Mouse (Mus musculus) limb, embryonic 10.5 days (tissue): ENCODE results near the gene Rnase9. TPM values are rescaled to one million over a fixed set of nuclear protein-coding genes. Genes with fewer than 3 reads are reported as not detected.
"Not testable (repeated sequence)": the region's sequence is repeated elsewhere in the genome, so short reads cannot be mapped to it uniquely, and the experiment has no call there.

Source experiments
- DNase-seq: peaks from one replicate; pipeline ENCODE4 v3.0.0-alpha.2; 2017; ENCODE audit warnings: low spot score
- H3K27ac ChIP-seq: fragments of 300-500 bp; sonication (generic); 2 replicates; pipeline ENCODE4 v1.5.1; 2016; ENCODE audit warnings: mild to moderate bottlenecking
- H3K27me3 ChIP-seq: fragments of 300-500 bp; sonication (generic); 2 replicates; pipeline ENCODE4 v1.6.1; 2016; ENCODE audit warnings: low read depth, mild to moderate bottlenecking; ENCODE audit not compliant: poor library complexity, severe bottlenecking
- H3K36me3 ChIP-seq: fragments of 300-500 bp; sonication (generic); 2 replicates; pipeline ENCODE4 v1.6.1; 2016; ENCODE audit warnings: mild to moderate bottlenecking, moderate library complexity
- H3K4me1 ChIP-seq: fragments of 300-500 bp; sonication (generic); 2 replicates; pipeline ENCODE4 v1.6.1; 2016
- H3K4me3 ChIP-seq: fragments of 300-500 bp; sonication (generic); 2 replicates; pipeline ENCODE4 v1.5.1; 2016; ENCODE audit warnings: mild to moderate bottlenecking, moderate library complexity
- H3K9me3 ChIP-seq: fragments of 300-500 bp; sonication (generic); replicated peaks from 2 replicates; pipeline ENCODE4 v1.6.1; 2016; ENCODE audit warnings: mild to moderate bottlenecking
- WGBS: fragments of 180-500 bp; shearing (Covaris S2); methylation state at CpG from one replicate; pipeline ENCODE4 v1.1.7; 2016; 5-methylcytosine and 5-hydroxymethylcytosine counted together
- polyA plus RNA-seq: library from polyadenylated mRNA; unstranded; fragments of >200 nt; fragmentation: Nextera tagmentation; extraction: Ambion mirVana; gene quantifications from 2 replicates; pipeline ENCODE4 v1.2.1, GENCODE M21; 2016

The Rnase9 gene
- polyA plus RNA-seq, 1 experiment from 2014 or later, result not detected

- H3K4me3 ChIP-seq, result no peak overlapping the region
- no peaks in the 10 kb centered on the region for H3K9me3 ChIP-seq
- H3K4me1 ChIP-seq, result no peaks in the 10 kb centered on the region
- H3K27me3 ChIP-seq, result no peaks in the 10 kb centered on the region
- WGBS, result 59% methylated on average over 3 of the region's 3 CpGs
- no peaks in the 10 kb centered on the region for H3K36me3 ChIP-seq
- H3K27ac ChIP-seq, result no peak overlapping the region
- no peak for DNase-seq
Observed at GRCm38 (mm10) chr14:51027387-51028155, 14.1 kb downstream of the Rnase9 start.

DNA sequence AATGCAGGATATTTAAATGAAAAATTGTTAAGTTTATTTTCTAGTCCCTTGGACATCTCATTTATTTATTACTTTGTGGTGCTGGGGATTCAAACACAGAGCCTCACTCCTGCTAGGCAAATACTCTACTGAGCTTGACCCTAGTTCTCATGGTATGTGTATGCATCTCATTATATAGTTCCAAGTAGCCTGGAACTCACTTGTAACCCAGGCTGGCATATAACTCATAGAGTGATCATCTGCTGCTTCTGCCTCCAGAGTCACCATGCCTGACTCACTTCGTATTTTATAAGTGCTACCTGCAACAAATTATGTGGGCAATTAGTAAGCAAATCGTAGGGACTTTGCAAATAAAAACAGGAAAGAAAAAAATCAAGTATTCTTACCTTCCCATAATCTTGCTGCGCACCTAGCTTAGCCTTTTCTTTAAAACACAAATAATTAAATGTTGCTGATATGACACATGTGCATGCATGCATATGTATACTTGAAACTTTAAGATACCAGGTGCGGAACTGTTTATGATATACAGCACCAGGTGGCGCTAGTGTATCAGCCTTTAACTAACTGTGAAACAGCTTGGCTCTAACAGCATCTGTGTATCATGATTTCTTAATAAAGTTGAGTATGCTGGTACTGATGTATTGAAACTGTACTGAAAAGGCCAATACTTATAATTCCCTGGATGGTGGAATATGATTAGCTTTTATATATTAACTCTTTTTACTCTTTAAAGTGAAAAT is 15.1 kb downstream of the Rnase9 start:
- H3K27ac ChIP-seq, result no peak overlapping the region
- no peaks in the 10 kb centered on the region for H3K4me1 ChIP-seq
- 38% methylated on average over 5 of the region's 5 CpGs for WGBS
- no peak overlapping the region for H3K4me3 ChIP-seq
- H3K9me3 ChIP-seq, result no peaks in the 10 kb centered on the region
- no peaks in the 10 kb centered on the region for H3K27me3 ChIP-seq
- peak; percentile 56 for DNase-seq
- no peaks in the 10 kb centered on the region for H3K36me3 ChIP-seq

DNA sequence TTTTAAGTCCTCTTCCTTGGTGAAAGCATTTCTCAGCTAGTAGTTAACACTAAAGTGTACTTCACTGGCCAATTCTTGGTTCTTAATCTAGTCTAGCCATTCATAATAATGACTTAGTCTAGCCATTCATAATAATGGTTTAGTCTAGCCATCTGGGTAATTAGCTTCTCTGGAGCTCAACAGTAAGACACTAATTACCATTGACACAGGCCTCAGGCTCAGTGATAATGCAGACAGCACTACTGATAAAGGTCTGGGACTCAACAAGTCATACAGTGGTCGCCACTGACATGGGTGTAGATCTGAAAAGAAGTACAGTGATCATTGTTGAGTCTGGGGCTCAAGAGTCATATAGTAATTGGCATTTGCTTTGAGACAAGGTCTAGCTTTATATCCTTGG is 16.8 kb downstream of the Rnase9 start:
- DNase-seq, result no peak
- H3K4me1 ChIP-seq, result no peaks in the 10 kb centered on the region
- no peaks in the 10 kb centered on the region for H3K27me3 ChIP-seq
- H3K27ac ChIP-seq, result no peak overlapping the region
- H3K36me3 ChIP-seq, result no peaks in the 10 kb centered on the region
- H3K4me3 ChIP-seq, result no peak overlapping the region
- 87% methylated on average over 1 of the region's 1 CpGs for WGBS
- no peaks in the 10 kb centered on the region for H3K9me3 ChIP-seq

- WGBS, result 85% methylated on average over 4 of the region's 4 CpGs
- H3K4me1 ChIP-seq, result no peaks in the 10 kb centered on the region
Observed at GRCm38 (mm10) chr14:51023457-51023856, 18.2 kb downstream of the Rnase9 start.

GRCm38 (mm10) chr14:51017256-51017655 is 24.4 kb downstream of the Rnase9 start:
- DNase-seq, result no peak

More at GRCm38 (mm10) chr14:51023457-51023856, 18.2 kb downstream of the Rnase9 start:
- Histone ChIP-seq H3K4me3 (no peak overlapping the region), H3K9me3 (no peaks in the 10 kb centered on the region), H3K27me3 (no peaks in the 10 kb centered on the region), H3K36me3 (no peaks in the 10 kb centered on the region), H3K27ac (no peak overlapping the region)
- no peak for DNase-seq

GRCm38 (mm10) chr14:51015780-51016179 is 25.9 kb downstream of the Rnase9 start:
- no peaks in the 10 kb centered on the region for H3K9me3 ChIP-seq
- no peaks in the 10 kb centered on the region for H3K4me1 ChIP-seq
- H3K27me3 ChIP-seq, result no peaks in the 10 kb centered on the region
- no peak overlapping the region for H3K4me3 ChIP-seq
- no peak for DNase-seq
- no peak overlapping the region for H3K27ac ChIP-seq
- H3K36me3 ChIP-seq, result no peaks in the 10 kb centered on the region

More at GRCm38 (mm10) chr14:51017256-51017655, 24.4 kb downstream of the Rnase9 start:
- no peak overlapping the region for H3K27ac ChIP-seq
- H3K9me3 ChIP-seq, result no peaks in the 10 kb centered on the region
- no peaks in the 10 kb centered on the region for H3K27me3 ChIP-seq
- no peak overlapping the region for H3K4me3 ChIP-seq
- no peaks in the 10 kb centered on the region for H3K4me1 ChIP-seq
- no peaks in the 10 kb centered on the region for H3K36me3 ChIP-seq
- WGBS, result 77% methylated on average over 3 of the region's 3 CpGs

GRCm38 (mm10) chr14:51014724-51015123 is 26.9 kb downstream of the Rnase9 start:
- not testable (repeated sequence) for H3K9me3 ChIP-seq, DNase-seq, H3K36me3 ChIP-seq, H3K27me3 ChIP-seq, H3K4me3 ChIP-seq, H3K27ac ChIP-seq, H3K4me1 ChIP-seq
- WGBS, result 85% methylated on average over 3 of the region's 3 CpGs

DNA sequence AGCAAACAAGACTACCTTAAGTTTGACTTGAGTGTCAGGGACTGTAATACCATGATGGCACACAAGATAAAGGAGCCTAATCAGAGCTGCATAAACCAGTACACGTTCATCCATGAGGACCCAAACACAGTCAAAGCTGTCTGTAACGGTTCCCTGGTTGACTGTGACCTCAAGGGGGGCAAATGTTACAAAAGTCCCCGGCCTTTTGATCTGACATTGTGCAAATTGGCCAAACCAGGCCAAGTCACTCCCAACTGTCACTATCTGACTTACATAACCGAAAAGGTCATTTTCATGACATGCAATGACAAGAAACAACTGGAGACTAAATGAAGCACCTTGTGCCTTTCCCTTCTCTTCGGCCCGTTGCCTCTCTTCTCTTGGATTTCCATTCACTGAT is 32.1 kb downstream of the Rnase9 start:
- 85% methylated on average over 6 of the region's 6 CpGs for WGBS
- Histone ChIP-seq H3K4me1 (no peaks in the 10 kb centered on the region), H3K4me3 (no peak overlapping the region), H3K9me3 (no peaks in the 10 kb centered on the region), H3K27ac (no peak overlapping the region), H3K36me3 (no peaks in the 10 kb centered on the region), H3K27me3 (no peaks in the 10 kb centered on the region)
- no peak for DNase-seq

DNA sequence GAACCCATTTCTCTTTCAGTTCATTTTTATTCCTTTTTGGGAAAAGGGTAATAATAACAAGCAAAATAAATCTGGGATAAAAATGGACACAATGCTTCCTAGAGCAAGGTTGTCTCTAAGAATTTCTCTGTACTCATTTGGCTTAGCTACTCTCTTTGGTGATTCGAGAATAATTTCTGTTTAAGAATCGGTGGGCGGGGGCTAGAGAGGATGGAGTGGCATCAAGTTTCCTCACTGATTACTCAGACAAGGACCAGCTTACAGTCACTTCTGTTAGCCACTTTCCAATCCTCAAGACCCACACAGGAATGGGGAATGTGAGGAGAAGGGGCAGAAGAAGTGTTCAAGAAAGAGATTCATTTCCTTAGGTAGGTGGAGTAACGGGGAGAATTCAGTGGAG is 32.9 kb downstream of the Rnase9 start:
- Histone ChIP-seq H3K4me1 (no peaks in the 10 kb centered on the region), H3K36me3 (no peaks in the 10 kb centered on the region), H3K27me3 (no peaks in the 10 kb centered on the region), H3K4me3 (no peak overlapping the region), H3K9me3 (no peaks in the 10 kb centered on the region), H3K27ac (no peak overlapping the region)
- DNase-seq, result no peak
- WGBS, result 88% methylated on average over 4 of the region's 4 CpGs

DNA sequence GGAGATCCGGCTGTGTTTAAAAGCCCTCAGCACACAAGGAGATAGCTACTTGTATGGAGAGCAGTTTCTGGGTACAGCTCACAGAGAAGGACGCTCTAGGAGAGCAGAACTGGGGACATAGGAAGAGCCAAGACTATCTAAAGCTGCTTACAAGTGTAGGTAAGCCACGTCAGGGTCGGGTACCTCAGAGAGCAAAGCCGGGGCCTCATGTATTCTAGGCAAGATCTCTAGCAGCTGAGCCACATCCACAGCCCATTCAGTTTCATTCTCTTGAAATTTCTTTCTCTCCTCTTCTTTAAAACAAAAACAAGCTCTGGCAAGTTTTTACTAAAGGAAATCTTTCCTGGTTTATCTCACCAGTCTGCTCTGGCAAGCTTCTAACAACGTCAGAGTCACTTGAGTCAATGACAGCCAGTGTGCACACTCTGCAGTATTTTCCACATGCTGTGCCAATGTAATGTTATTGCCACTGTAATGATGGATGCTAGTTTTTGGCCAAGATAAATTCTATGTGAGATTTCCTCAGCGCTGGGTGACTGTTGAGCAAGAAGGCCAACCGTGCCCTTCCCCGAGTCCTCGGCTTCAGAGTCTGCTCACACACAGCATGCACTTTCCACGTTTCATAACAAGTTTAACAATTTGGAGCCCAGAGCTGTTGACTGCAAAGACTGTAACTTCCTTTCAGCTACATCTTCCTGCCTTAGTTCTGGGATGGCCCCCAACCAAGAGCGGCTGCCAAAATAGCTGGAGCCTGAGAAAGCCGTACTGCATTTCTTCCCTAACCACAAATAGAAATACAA is 33.6 kb downstream of the Rnase9 start:
- Histone ChIP-seq H3K36me3 (no peaks in the 10 kb centered on the region), H3K27ac (no peak overlapping the region), H3K4me1 (no peaks in the 10 kb centered on the region), H3K4me3 (no peak overlapping the region), H3K27me3 (no peaks in the 10 kb centered on the region), H3K9me3 (no peaks in the 10 kb centered on the region)
- WGBS, result 84% methylated on average over 13 of the region's 13 CpGs
- DNase-seq, result no peak

DNA sequence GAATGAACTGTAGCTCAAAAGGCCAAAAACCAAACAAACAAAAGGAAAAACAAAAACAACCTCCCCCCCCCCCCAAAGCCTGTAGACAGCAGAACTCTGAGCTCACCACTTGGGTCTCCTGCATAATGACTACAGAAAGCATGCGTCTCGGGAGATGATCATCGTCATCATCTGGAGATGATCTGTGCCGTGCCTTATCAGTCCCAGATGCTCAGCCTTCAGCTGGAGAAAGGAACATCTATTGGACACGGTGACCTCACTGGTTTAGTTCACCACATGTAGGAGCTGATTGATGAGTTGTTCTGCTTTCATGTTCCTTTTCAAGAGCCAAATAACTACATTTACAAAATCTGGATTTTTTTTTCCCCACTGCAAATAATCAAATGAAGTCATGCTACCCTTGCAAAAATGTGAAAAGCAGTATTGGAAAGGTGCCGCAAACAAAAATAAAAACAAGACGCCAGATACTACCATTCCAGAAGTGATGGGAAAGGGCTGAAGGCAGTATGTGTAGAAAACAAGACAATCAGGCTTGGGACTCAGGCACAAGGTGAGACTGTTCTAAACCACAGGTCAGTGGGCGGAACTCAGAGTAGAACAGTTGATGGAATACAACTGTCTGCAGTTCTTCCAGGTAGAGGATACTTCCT is 34.4 kb downstream of the Rnase9 start, which contains the start of gene Rnase10:
Gene Rnase10 (plus strand): TSS at position 600 of the 650 bp plus-strand sequence.
- no peak for DNase-seq
- Histone ChIP-seq H3K4me3 (no peak within 1 kb of the TSS), H3K27ac (no peak within 1 kb of the TSS), H3K4me1 (no peaks in the 10 kb centered on the region), H3K27me3 (no peaks in the 10 kb centered on the region), H3K9me3 (no peaks in the 10 kb centered on the region), H3K36me3 (no peaks in the 10 kb centered on the region)
- WGBS, result 54% methylated on average over 8 of the region's 8 CpGs

DNA sequence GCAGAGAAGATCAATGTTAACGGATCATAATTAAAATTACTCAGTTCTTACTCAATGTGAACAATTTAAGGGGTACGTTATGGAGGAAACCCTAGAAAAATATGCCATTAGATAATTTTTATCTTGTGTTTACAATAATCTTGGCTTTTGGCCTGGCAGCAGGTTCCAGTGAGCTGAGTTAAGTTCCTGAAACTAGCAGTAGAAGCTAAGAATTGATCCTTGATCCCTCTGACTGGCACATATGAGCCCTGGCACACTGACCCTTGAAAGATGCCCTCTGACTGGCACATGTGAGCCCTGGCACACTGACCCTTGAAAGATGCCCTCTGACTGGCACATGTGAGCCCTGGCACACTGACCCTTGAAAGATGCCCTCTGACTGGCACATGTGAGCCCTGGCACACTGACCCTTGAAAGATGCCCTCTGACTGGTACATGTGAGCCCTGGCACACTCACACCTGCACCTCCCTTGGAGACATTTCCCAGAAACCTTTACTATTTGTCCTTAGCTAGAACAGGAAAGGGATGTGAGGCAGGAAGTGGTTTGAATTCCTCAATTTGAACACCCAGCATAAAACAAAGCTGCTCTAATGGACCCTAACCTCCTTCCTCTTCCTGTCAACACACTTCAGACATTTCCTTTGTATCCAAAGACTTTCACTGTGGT is 43.5 kb downstream of the Rnase9 start:
- Histone ChIP-seq H3K4me3 (no peak overlapping the region), H3K27me3 (no peaks in the 10 kb centered on the region), H3K9me3 (no peaks in the 10 kb centered on the region), H3K36me3 (no peaks in the 10 kb centered on the region), H3K27ac (no peak overlapping the region), H3K4me1 (no peaks in the 10 kb centered on the region)
- no peak for DNase-seq
- 95% methylated on average over 2 of the region's 2 CpGs for WGBS
